Mouse (Mus musculus): ENCODE data around the gene Smc5. TPM values are rescaled to one million over a fixed set of nuclear protein-coding genes. Genes with fewer than 3 reads are reported as not detected.

Gene Smc5
- polyA plus RNA-seq, 1 experiment from 2014 or later: 21.7 TPM

DNA sequence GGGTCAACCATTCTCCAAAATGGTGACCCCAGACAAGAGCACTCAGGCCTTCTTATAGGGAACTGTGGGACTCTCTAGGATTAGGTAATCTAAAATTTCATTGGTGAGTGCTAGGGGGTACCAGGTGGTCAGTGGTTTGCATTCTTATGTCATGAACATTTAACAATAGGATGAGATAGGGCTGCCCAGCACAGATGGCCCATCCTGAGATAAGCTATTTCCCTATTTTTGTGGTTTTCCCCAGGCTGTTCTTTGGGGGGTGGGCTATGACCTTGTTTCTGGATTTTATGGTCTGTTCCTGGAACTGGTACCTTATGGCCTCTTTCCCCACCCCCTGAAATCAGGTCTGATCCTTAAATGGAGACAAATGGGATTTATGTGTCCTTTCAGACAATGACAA lies 23.5 kb upstream of the Smc5 start:
- no peak overlapping the region for H3K4me3 ChIP-seq (ENCODE audit: low read length)
- no peak overlapping the region for H3K9ac ChIP-seq (ENCODE audit: low read length)
- no peaks in the 10 kb centered on the region for H3K9me3 ChIP-seq (replicated peaks; ENCODE audit: control insufficient read depth, low read length)
- no peak for ATAC-seq (replicated peaks; ENCODE audit: extremely low read depth, insufficient read depth, low FRiP score)
- no peaks in the 10 kb centered on the region for H3K4me1 ChIP-seq (ENCODE audit: control insufficient read depth, insufficient read depth, low read length)
- no peaks in the 10 kb centered on the region for H3K27me3 ChIP-seq (ENCODE audit: control insufficient read depth, insufficient read depth, low read length)
- no peak overlapping the region for H3K27ac ChIP-seq (ENCODE audit: low read length)
- H3K4me2 ChIP-seq (ENCODE audit: low read depth, low read length): no peak overlapping the region
- no peaks in the 10 kb centered on the region for H3K36me3 ChIP-seq (ENCODE audit: control insufficient read depth, insufficient read depth)

DNA sequence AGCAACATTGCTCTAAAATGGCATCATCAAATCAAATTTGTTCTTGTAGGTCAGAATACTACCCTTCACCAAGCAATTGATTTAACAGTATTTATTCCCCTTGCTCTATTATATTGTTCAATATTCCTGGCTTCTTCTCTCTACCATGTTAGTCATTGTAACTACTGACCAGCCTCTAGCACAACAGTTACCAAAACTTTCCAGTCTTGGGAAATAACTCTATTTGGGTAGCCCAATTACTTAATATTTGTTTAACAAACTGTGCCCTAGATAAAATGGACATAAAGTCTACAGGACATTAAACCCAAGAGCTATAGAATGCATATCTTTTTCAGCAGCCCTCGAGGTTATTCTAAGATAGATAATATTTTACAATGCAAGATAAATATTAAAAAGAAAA lies 15.6 kb upstream of the Smc5 start:
- Histone ChIP-seq H3K4me3 (ENCODE audit: low read length) (no peak overlapping the region), H3K9ac (ENCODE audit: low read length) (no peak overlapping the region), H3K27me3 (ENCODE audit: control insufficient read depth, insufficient read depth, low read length) (no peaks in the 10 kb centered on the region), H3K9me3 (replicated peaks; ENCODE audit: control insufficient read depth, low read length) (peaks cover 2% of the 10 kb centered on the region; the same call in 1 of the 2 replicates), H3K4me2 (ENCODE audit: low read depth, low read length) (no peak overlapping the region), H3K36me3 (ENCODE audit: control insufficient read depth, insufficient read depth) (no peaks in the 10 kb centered on the region), H3K27ac (ENCODE audit: low read length) (no peak overlapping the region), H3K4me1 (ENCODE audit: control insufficient read depth, insufficient read depth, low read length) (no peaks in the 10 kb centered on the region)
- ATAC-seq (replicated peaks; ENCODE audit: extremely low read depth, insufficient read depth, low FRiP score): no peak
- WGBS: 54% methylated on average over 1 of the region's 1 CpGs

DNA sequence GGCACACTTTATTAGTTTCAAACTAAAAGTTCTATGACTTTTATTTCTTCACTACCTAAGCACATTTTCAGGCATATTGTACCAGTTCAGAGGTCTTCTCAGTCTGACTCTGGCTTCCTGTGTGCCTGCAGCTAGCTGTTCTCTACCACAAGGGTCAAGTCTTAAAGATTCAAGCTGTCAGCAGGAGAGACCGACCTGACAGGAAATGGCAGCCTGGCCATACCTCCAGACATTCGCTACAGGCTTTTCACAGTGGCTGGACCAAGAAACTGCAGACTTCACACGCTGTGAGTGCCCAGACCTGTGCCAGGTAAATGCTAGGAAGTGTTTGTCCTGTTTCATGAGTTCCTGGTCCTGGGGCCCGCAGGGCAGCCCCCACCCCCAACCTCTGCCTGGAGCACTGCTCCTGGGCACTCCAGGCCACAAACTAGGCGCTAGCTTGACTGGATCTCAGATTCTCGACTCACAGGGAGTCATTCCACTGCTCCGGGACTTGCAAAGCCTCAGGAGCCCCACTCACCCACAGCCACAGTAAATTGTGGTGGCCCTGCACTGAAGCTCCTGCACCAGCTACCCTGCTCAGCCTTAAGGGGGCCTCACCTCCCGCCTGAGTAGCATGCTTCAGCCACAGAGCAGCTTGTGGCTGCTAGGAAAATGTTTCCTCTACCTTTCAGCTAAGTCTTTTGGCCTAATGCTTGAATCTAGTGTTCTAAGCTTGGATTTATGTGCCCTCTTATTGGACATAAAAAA lies 8.4 kb upstream of the Smc5 start:
- no peak overlapping the region for H3K9ac ChIP-seq (ENCODE audit: low read length)
- peaks cover 2% of the 10 kb centered on the region; the same call in 1 of the 2 replicates for H3K9me3 ChIP-seq (replicated peaks; ENCODE audit: control insufficient read depth, low read length)
- no peak overlapping the region for H3K27ac ChIP-seq (ENCODE audit: low read length)
- no peak overlapping the region for H3K4me3 ChIP-seq (ENCODE audit: low read length)
- no peak overlapping the region for H3K4me2 ChIP-seq (ENCODE audit: low read depth, low read length)
- 49% methylated on average over 8 of the region's 8 CpGs for WGBS
- no peaks in the 10 kb centered on the region for H3K4me1 ChIP-seq (ENCODE audit: control insufficient read depth, insufficient read depth, low read length)
- no peaks in the 10 kb centered on the region for H3K27me3 ChIP-seq (ENCODE audit: control insufficient read depth, insufficient read depth, low read length)
- no peak for ATAC-seq (replicated peaks; ENCODE audit: extremely low read depth, insufficient read depth, low FRiP score)
- no peaks in the 10 kb centered on the region for H3K36me3 ChIP-seq (ENCODE audit: control insufficient read depth, insufficient read depth)

DNA sequence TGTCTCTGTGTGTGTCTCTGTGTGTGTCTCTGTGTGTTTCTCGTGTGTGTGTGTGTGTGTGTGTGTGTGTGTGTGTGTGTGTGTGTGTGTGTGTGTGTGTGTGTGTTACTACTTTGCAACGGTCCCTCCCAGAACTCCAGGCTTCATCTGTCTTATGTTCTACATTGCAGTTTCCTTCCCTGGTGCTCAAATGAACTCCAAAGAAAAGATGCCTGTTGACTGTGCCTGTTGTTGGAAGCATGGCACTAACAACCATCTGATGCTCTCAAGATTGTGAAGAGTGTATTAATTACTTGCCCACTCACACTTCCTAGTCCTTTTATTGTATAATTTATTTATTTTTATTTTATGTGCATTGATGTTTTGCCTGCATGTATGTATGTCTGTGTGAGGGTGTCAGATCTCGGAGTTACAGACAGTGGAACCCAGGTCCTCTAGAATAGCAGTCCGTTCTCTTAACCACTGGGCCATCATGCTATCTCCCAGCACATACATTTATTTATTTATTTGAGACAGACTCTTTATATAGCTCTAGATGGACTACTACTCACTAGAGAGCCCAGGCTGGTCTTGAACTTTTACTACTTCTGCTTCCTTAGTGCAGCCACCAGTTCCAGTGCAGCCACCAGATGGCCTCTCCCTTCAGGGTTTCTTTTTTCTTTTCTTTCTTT lies 492 bp upstream of the Smc5 start:
- ATAC-seq (replicated peaks; ENCODE audit: extremely low read depth, insufficient read depth, low FRiP score): peak; percentile 24
- H3K9ac ChIP-seq (ENCODE audit: low read length): peak overlapping the region; percentile 97; the same call in 1 of the 2 replicates
- H3K4me2 ChIP-seq (ENCODE audit: low read depth, low read length): peak overlapping the region; percentile 82
- peak overlapping the region; percentile 99 for H3K4me3 ChIP-seq (ENCODE audit: low read length)
- no peaks in the 10 kb centered on the region for H3K9me3 ChIP-seq (replicated peaks; ENCODE audit: control insufficient read depth, low read length)
- no peaks in the 10 kb centered on the region for H3K27me3 ChIP-seq (ENCODE audit: control insufficient read depth, insufficient read depth, low read length)
- WGBS: 53% methylated on average over 4 of the region's 4 CpGs
- no peaks in the 10 kb centered on the region for H3K36me3 ChIP-seq (ENCODE audit: control insufficient read depth, insufficient read depth)
- peaks cover 13% of the 10 kb centered on the region for H3K4me1 ChIP-seq (ENCODE audit: control insufficient read depth, insufficient read depth, low read length)
- no peak overlapping the region for H3K27ac ChIP-seq (ENCODE audit: low read length)

DNA sequence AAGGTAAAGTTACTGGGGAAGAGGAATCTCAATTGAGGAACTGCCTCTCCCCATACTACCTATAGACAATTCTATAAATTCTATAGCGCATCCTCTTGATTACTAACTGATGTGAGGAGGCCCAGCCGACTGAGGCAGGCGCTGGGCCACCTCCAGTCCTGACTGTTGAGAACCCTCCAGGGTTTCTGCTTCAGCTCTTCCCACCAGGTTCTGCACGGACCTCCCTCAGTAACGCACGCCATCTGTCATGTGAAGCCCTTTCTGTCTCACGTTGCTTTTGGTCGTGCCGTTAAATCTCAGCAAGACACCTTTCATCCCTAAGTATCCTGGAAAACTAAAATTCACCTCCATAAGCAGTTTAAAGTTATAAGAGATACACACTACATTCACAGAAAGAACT lies 16.9 kb downstream of the Smc5 start:
- ATAC-seq (replicated peaks; ENCODE audit: extremely low read depth, insufficient read depth, low FRiP score): no peak

DNA sequence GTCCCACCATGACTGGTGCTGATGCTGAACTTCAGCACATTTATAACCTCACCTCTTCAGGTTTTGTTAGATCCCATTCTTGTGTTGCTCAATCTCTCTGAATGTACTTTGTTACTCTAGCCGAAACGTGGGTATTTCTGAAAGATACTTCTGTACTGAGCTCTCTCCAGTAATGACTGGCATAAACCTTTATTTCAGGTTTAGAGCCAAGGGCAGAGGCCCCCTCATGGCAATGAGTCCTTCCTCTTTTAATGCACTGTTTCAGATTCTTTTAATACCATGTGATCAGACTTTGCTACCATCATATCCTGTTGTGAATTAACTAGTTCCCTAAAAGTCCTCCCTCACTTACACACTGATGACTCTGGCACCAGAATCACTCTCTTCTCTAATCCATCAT lies 27.2 kb downstream of the Smc5 start:
- H3K4me2 ChIP-seq (ENCODE audit: low read depth, low read length): no peak overlapping the region
- no peaks in the 10 kb centered on the region for H3K4me1 ChIP-seq (ENCODE audit: control insufficient read depth, insufficient read depth, low read length)
- WGBS: 86% methylated on average over 2 of the region's 2 CpGs
- no peak overlapping the region for H3K4me3 ChIP-seq (ENCODE audit: low read length)
- no peaks in the 10 kb centered on the region for H3K27me3 ChIP-seq (ENCODE audit: control insufficient read depth, insufficient read depth, low read length)
- no peak overlapping the region for H3K9ac ChIP-seq (ENCODE audit: low read length)
- no peaks in the 10 kb centered on the region for H3K9me3 ChIP-seq (replicated peaks; ENCODE audit: control insufficient read depth, low read length)
- H3K36me3 ChIP-seq (ENCODE audit: control insufficient read depth, insufficient read depth): peaks cover 16% of the 10 kb centered on the region
- no peak for ATAC-seq (replicated peaks; ENCODE audit: extremely low read depth, insufficient read depth, low FRiP score)
- H3K27ac ChIP-seq (ENCODE audit: low read length): no peak overlapping the region

More for the DNA sequence above, 16.9 kb downstream of the Smc5 start:
- H3K9ac ChIP-seq (ENCODE audit: low read length): no peak overlapping the region
- no peaks in the 10 kb centered on the region for H3K27me3 ChIP-seq (ENCODE audit: control insufficient read depth, insufficient read depth, low read length)
- H3K4me3 ChIP-seq (ENCODE audit: low read length): no peak overlapping the region
- H3K9me3 ChIP-seq (replicated peaks; ENCODE audit: control insufficient read depth, low read length): no peaks in the 10 kb centered on the region
- H3K4me1 ChIP-seq (ENCODE audit: control insufficient read depth, insufficient read depth, low read length): no peaks in the 10 kb centered on the region
- H3K36me3 ChIP-seq (ENCODE audit: control insufficient read depth, insufficient read depth): peaks cover 33% of the 10 kb centered on the region
- H3K4me2 ChIP-seq (ENCODE audit: low read depth, low read length): no peak overlapping the region
- 88% methylated on average over 9 of the region's 9 CpGs for WGBS
- H3K27ac ChIP-seq (ENCODE audit: low read length): no peak overlapping the region

DNA sequence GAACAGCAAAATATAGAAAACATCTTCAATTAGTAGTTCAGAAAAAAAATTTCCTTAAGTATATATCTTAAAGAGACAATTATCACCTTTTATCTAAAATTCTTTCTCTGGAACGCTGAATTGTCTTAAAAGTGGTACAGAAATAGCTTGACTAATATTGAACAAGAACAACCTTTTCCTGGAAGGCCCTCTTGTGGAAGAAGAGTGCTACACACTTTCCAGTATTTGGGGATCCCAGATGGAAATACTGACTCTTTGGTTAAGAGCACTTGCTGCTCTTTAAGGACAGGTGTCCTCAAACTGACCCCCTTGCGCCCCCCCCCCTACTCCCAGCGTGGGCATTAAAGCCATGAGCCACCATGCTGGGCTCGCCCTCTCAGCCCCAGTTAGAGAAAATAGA lies 48.6 kb downstream of the Smc5 start:
- no peaks in the 10 kb centered on the region for H3K9me3 ChIP-seq (replicated peaks; ENCODE audit: control insufficient read depth, low read length)
- no peak overlapping the region for H3K9ac ChIP-seq (ENCODE audit: low read length)
- H3K4me2 ChIP-seq (ENCODE audit: low read depth, low read length): no peak overlapping the region
- 53% methylated on average over 4 of the region's 4 CpGs for WGBS
- no peak overlapping the region for H3K4me3 ChIP-seq (ENCODE audit: low read length)
- ATAC-seq (replicated peaks; ENCODE audit: extremely low read depth, insufficient read depth, low FRiP score): no peak
- peaks cover 23% of the 10 kb centered on the region for H3K36me3 ChIP-seq (ENCODE audit: control insufficient read depth, insufficient read depth)
- H3K27me3 ChIP-seq (ENCODE audit: control insufficient read depth, insufficient read depth, low read length): no peaks in the 10 kb centered on the region
- no peaks in the 10 kb centered on the region for H3K4me1 ChIP-seq (ENCODE audit: control insufficient read depth, insufficient read depth, low read length)
- H3K27ac ChIP-seq (ENCODE audit: low read length): no peak overlapping the region

DNA sequence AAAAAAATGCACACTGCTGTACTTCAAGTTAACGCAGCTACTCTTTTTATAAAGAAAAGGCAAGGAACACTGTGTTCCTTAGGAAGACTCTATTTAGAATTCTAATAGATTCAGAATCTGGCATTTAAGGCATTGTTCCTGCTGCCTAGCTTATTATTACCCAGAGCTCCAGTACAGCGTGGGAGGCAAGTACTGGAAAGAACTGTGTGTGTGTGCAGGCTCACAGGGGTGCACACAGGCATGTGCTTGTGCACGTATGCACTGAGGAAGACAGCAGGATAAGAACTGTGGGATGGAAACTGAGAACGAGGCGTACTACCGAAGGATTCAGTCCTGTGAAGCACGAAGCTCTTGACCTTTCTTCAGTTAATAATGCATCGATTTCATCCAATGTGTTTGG lies 59.4 kb downstream of the Smc5 start:
- no peaks in the 10 kb centered on the region for H3K4me1 ChIP-seq (ENCODE audit: control insufficient read depth, insufficient read depth, low read length)
- H3K4me3 ChIP-seq (ENCODE audit: low read length): no peak overlapping the region
- H3K27ac ChIP-seq (ENCODE audit: low read length): no peak overlapping the region
- H3K27me3 ChIP-seq (ENCODE audit: control insufficient read depth, insufficient read depth, low read length): no peaks in the 10 kb centered on the region
- no peak for ATAC-seq (replicated peaks; ENCODE audit: extremely low read depth, insufficient read depth, low FRiP score)
- H3K9ac ChIP-seq (ENCODE audit: low read length): no peak overlapping the region
- peaks cover 30% of the 10 kb centered on the region for H3K36me3 ChIP-seq (ENCODE audit: control insufficient read depth, insufficient read depth)
- 91% methylated on average over 8 of the region's 8 CpGs for WGBS
- no peaks in the 10 kb centered on the region for H3K9me3 ChIP-seq (replicated peaks; ENCODE audit: control insufficient read depth, low read length)
- H3K4me2 ChIP-seq (ENCODE audit: low read depth, low read length): no peak overlapping the region

DNA sequence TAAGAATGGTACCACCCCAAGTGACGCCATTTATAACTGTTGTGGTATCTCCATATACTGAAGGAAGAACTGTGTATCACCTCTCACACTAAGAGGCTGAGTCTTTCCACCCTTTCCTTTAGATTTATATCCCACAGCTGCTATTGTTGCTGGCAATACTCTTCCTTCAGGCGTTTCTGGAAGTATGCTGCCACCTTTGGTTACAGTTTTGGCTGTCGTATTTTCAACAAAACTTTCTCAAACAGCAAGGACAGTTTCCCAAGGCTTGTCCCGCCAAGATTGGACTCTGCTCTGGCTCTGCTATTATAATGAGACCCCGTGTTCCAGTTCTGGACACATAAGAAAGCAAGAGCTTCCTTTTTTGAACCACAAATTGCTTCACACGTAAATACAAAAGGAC lies 62.4 kb downstream of the Smc5 start:
- WGBS: 81% methylated on average over 6 of the region's 6 CpGs
- Histone ChIP-seq H3K9ac (ENCODE audit: low read length) (no peak overlapping the region), H3K27ac (ENCODE audit: low read length) (no peak overlapping the region), H3K4me1 (ENCODE audit: control insufficient read depth, insufficient read depth, low read length) (no peaks in the 10 kb centered on the region), H3K36me3 (ENCODE audit: control insufficient read depth, insufficient read depth) (peaks cover 32% of the 10 kb centered on the region), H3K27me3 (ENCODE audit: control insufficient read depth, insufficient read depth, low read length) (no peaks in the 10 kb centered on the region), H3K9me3 (replicated peaks; ENCODE audit: control insufficient read depth, low read length) (no peaks in the 10 kb centered on the region), H3K4me2 (ENCODE audit: low read depth, low read length) (no peak overlapping the region), H3K4me3 (ENCODE audit: low read length) (no peak overlapping the region)
- no peak for ATAC-seq (replicated peaks; ENCODE audit: extremely low read depth, insufficient read depth, low FRiP score)
